Mouse (Mus musculus) spleen, adult 2 months (tissue): Measurements from ENCODE around the gene Xrcc3.

Source experiments
- CTCF ChIP-seq: fragments of 200-500 bp; IDR thresholded peaks from 2 replicates; pipeline ENCODE4 v1.5.1; 2011; ENCODE audit warnings: mild to moderate bottlenecking, inconsistent platforms; ENCODE audit not compliant: insufficient read depth, insufficient read length, insufficient replicate concordance; ENCODE audit errors: extremely low read depth
- POLR2A ChIP-seq: fragments of 200-500 bp; IDR thresholded peaks from 2 replicates; pipeline ENCODE4 v1.6.1; 2011; ENCODE audit warnings: low read depth, low read length, inconsistent platforms

GRCm38 (mm10) chr12:111833457-111833856 lies 19.8 kb upstream of the Xrcc3 start:
- no peak for TF ChIP-seq CTCF
- no peak for TF ChIP-seq POLR2A
